Mouse (Mus musculus): ENCODE measurements around the gene Atp23. TPM values are rescaled to one million over a fixed set of nuclear protein-coding genes. Genes with fewer than 3 reads are reported as not detected.

The Atp23 gene
- total and polyA plus RNA-seq, 2 experiments from 2014 or later: 13.7 to 14.6 TPM

DNA sequence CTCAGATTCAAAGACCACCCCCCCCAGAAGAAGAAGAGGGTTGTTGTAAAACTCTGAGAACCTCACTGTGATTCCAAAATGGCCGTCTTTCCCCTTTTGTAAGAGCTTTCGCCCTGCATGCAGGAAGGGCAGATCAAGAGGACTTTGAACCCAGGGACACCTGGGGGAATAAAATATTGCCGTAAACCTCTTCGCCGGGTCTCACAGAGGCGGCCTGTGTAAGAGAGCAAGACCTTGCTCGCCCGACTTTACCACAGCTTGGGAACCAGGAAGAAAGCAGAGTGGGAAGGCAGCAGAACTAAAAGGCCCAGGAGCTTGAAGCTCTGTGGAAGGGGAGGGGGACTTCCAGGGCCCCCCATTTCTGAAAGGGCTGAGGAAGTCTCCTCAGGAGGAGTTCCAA lies 34.0 kb upstream of the Atp23 start:
- Histone ChIP-seq H3K36me3 (ENCODE audit: insufficient read depth) (no peaks in the 10 kb centered on the region), H3K4me1 (ENCODE audit: insufficient read depth) (peaks cover 11% of the 10 kb centered on the region), H3K9me3 (ENCODE audit: low read length) (no peaks in the 10 kb centered on the region), H3K4me2 (ENCODE audit: low read depth) (no peak overlapping the region), H3K27ac (ENCODE audit: low read depth, low read length) (peak overlapping the region; percentile 90), H3K9ac (peak overlapping the region; percentile 39), H3K27me3 (ENCODE audit: insufficient read depth, low read length) (no peaks in the 10 kb centered on the region), H3K4me3 (ENCODE audit: low read depth, low read length) (no peak overlapping the region)
- WGBS: 85% methylated on average over 8 of the region's 8 CpGs
- DNase-seq (no peak), ATAC-seq (no peak)
- TF ChIP-seq CTCF (IDR thresholded peaks at IDR 0.05; ENCODE audit: low read depth): no peak

DNA sequence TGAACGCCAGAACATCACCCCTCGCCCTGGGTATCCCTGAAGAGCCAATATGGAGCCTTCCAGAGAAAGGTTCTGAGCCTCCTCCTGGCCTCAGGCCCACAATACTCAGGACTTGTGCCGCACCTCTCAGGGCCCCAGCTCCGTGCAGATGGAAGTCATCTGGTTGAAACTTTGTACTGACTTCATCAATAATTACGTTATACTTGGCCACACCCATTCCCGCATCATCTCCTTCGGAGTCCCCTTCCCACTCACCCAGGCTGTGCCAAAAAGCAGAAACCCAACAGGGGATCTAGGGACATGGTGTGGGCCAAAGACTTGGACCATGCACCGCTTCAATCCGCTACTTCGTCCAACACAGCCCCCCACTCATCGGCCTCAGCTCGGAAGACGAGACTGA lies 33.4 kb upstream of the Atp23 start:
- H3K9me3 ChIP-seq (ENCODE audit: low read length): no peaks in the 10 kb centered on the region
- no peak overlapping the region for H3K4me2 ChIP-seq (ENCODE audit: low read depth)
- DNase-seq: no peak
- H3K27me3 ChIP-seq (ENCODE audit: insufficient read depth, low read length): no peaks in the 10 kb centered on the region
- H3K27ac ChIP-seq (ENCODE audit: low read depth, low read length): 0 out of 2 replicates have a peak overlapping the region, but pooled peaks have one; percentile 90
- H3K36me3 ChIP-seq (ENCODE audit: insufficient read depth): no peaks in the 10 kb centered on the region
- H3K9ac ChIP-seq: no peak overlapping the region
- no peak for TF ChIP-seq CTCF (IDR thresholded peaks at IDR 0.05; ENCODE audit: low read depth)
- 94% methylated on average over 13 of the region's 13 CpGs for WGBS
- H3K4me3 ChIP-seq (ENCODE audit: low read depth, low read length): no peak overlapping the region
- H3K4me1 ChIP-seq (ENCODE audit: insufficient read depth): peaks cover 15% of the 10 kb centered on the region
- ATAC-seq: no peak

DNA sequence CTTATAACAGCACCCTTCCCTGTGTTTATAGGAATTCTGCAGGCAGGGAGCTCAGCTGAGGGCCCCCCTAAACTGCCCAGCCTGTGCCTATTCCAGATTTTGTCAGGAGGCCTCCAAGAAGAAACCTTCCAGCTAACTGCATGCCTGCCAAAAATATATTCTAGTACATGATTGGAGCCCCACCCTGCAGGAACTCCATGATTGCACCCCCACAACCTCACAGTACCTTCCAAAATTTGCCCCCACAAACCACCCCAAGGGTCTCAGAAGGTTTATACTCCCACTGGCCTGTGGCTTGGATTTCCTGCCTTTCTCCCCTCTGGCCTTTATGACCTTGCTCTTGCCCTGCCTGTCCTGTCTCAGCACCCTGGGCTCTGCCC lies 30.6 kb upstream of the Atp23 start:
- H3K4me1 ChIP-seq (ENCODE audit: insufficient read depth): peaks cover 31% of the 10 kb centered on the region
- H3K9me3 ChIP-seq (ENCODE audit: low read length): no peaks in the 10 kb centered on the region
- no peak for DNase-seq
- H3K36me3 ChIP-seq (ENCODE audit: insufficient read depth): no peaks in the 10 kb centered on the region
- no peak for TF ChIP-seq CTCF (IDR thresholded peaks at IDR 0.05; ENCODE audit: low read depth)
- no peaks in the 10 kb centered on the region for H3K27me3 ChIP-seq (ENCODE audit: insufficient read depth, low read length)
- H3K27ac ChIP-seq (ENCODE audit: low read depth, low read length): peak overlapping the region; percentile 36
- no peak overlapping the region for H3K4me2 ChIP-seq (ENCODE audit: low read depth)
- H3K4me3 ChIP-seq (ENCODE audit: low read depth, low read length): no peak overlapping the region
- ATAC-seq: no peak
- H3K9ac ChIP-seq: no peak overlapping the region

DNA sequence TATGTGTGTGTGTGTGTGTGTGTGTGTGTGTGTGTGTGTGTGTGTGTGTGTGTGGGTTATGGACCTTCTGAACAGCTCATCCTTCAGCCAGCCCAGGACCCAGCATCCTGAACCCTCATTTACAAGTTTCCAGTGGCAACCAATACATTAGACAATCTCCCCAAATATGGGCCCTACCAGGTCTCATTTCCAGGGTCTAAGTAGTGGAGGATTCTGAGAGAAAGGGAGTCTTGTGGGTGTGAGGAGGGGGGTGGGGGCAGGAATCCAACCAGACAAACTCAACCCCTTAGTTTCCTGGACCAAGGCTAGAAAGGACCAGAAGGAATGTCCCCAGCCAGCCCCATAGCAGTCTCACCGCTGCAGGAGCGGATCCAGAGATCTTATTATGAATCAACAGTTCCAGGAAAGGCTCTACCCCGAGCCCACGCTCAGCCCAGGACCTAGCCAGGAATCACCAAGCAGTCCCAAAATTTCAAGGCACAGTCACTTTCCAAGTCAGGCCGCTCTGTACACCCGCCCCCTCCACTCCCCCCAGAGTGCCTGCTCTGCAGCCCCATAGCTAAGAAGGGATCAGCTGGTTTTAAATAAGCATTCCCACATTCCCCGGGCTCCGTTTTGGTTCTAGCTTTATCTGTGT lies 30.1 kb upstream of the Atp23 start:
- Histone ChIP-seq H3K9me3 (ENCODE audit: low read length) (no peaks in the 10 kb centered on the region), H3K4me3 (ENCODE audit: low read depth, low read length) (no peak overlapping the region), H3K27ac (ENCODE audit: low read depth, low read length) (peak overlapping the region; percentile 36), H3K27me3 (ENCODE audit: insufficient read depth, low read length) (no peaks in the 10 kb centered on the region), H3K9ac (no peak overlapping the region), H3K4me1 (ENCODE audit: insufficient read depth) (peaks cover 34% of the 10 kb centered on the region), H3K36me3 (ENCODE audit: insufficient read depth) (no peaks in the 10 kb centered on the region), H3K4me2 (ENCODE audit: low read depth) (no peak overlapping the region)
- DNase-seq (no peak), ATAC-seq (no peak)
- no peak for TF ChIP-seq CTCF (IDR thresholded peaks at IDR 0.05; ENCODE audit: low read depth)
- 39% methylated on average over 8 of the region's 8 CpGs for WGBS

DNA sequence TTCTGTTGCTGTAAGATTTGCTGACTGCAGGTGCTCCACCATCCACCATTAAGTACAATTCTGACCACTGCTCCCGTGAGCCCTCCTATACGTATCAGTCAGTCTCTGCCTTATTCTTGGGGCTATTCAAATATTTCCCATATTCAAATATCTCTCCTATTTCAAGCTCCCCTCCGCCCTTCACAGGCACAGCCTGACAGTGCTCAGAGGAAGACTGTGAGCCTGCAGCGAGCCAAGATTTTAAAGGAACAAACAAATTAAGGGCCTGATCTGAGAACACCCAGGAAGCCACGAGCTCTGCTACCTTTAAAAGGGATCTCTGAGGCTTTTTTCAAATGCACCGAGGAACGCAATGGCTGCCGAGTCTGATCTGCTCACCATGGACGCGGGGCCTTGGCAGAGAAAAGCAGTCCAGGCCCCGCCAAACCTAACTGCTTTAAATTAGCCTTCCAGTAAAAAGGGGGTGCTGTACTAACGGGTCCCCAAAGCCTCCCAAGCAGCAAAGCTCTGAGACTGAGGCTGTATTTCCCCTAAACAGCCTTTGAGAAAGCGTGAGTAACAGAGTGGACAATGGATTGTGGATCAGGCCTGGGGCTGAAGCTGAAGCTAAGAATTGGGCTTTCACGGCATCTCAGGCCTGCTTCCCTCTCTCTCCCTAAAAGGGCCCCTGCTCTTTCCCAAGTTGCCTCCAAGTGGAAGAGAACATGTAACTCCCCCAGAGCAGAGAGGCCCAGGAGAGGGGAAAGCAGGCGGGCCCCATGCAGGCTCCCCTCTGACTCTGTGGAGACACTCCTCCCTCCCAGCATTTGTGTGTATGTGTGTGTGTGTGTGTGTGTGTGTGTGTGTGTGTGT lies 29.3 kb upstream of the Atp23 start:
- peak; percentile 26; the same call in 1 of the 2 replicates for ATAC-seq
- H3K4me3 ChIP-seq (ENCODE audit: low read depth, low read length): no peak overlapping the region
- H3K4me2 ChIP-seq (ENCODE audit: low read depth): no peak overlapping the region
- peaks cover 34% of the 10 kb centered on the region for H3K4me1 ChIP-seq (ENCODE audit: insufficient read depth)
- H3K36me3 ChIP-seq (ENCODE audit: insufficient read depth): no peaks in the 10 kb centered on the region
- no peak for TF ChIP-seq CTCF (IDR thresholded peaks at IDR 0.05; ENCODE audit: low read depth)
- DNase-seq: peak; percentile 52
- no peaks in the 10 kb centered on the region for H3K9me3 ChIP-seq (ENCODE audit: low read length)
- H3K27me3 ChIP-seq (ENCODE audit: insufficient read depth, low read length): no peaks in the 10 kb centered on the region
- peak overlapping the region; percentile 40 for H3K9ac ChIP-seq
- WGBS: 15% methylated on average over 15 of the region's 15 CpGs
- peak overlapping the region; percentile 79 for H3K27ac ChIP-seq (ENCODE audit: low read depth, low read length)

DNA sequence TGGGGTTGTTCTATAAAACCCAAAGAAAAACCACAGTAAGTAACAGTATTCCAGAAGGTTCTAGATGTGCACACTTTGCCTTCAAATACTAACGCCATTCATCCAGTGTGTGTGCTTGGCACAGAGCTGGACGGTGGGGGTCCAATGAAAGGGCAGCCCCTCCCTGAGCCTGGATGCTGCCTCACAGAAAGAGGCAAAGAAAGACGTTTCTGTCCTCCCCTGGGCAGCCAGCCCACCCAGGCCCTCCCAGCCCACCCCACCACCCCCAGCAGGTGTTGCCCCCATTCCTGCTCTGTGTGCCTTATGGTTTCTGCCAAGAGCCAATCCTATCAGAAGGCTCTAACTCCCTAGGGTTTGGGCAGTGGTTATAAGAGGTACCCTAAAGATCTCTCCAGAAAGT lies 28.4 kb upstream of the Atp23 start:
- Histone ChIP-seq H3K4me1 (ENCODE audit: insufficient read depth) (peaks cover 30% of the 10 kb centered on the region), H3K4me3 (ENCODE audit: low read depth, low read length) (no peak overlapping the region), H3K36me3 (ENCODE audit: insufficient read depth) (no peaks in the 10 kb centered on the region), H3K4me2 (ENCODE audit: low read depth) (no peak overlapping the region), H3K27ac (ENCODE audit: low read depth, low read length) (peak overlapping the region; percentile 82; the same call in 1 of the 2 replicates), H3K9ac (0 out of 2 replicates have a peak overlapping the region, but pooled peaks have one; percentile 78), H3K27me3 (ENCODE audit: insufficient read depth, low read length) (no peaks in the 10 kb centered on the region), H3K9me3 (ENCODE audit: low read length) (no peaks in the 10 kb centered on the region)
- WGBS: 14% methylated on average over 3 of the region's 3 CpGs
- DNase-seq (peak; percentile 40), ATAC-seq (peak; percentile 25)
- no peak for TF ChIP-seq CTCF (IDR thresholded peaks at IDR 0.05; ENCODE audit: low read depth)

DNA sequence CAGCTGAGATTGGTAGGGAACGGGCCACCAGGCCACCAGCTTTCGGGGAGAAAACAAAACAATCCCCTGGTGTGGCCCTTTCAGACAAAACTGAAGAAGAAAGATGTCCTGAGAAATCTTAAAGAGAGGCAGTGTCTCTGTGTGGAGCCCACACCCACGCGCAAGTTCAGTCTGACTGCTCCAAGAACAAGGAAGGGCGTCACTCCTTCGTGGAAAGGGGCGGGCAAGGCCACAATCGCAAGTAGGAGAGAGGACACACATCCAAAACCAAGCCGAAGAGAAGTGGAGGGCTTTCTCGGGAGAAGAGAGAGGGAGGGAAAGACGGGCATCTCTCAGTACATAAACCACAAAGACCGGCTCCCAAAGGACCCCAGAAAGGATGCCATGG lies 27.7 kb upstream of the Atp23 start:
- DNase-seq (no peak), ATAC-seq (no peak)
- peak overlapping the region; percentile 52 for H3K4me3 ChIP-seq (ENCODE audit: low read depth, low read length)
- peaks cover 30% of the 10 kb centered on the region for H3K4me1 ChIP-seq (ENCODE audit: insufficient read depth)
- peak overlapping the region; percentile 82 for H3K27ac ChIP-seq (ENCODE audit: low read depth, low read length)
- 17% methylated on average over 12 of the region's 12 CpGs for WGBS
- H3K36me3 ChIP-seq (ENCODE audit: insufficient read depth): no peaks in the 10 kb centered on the region
- H3K9ac ChIP-seq: peak overlapping the region; percentile 78
- H3K27me3 ChIP-seq (ENCODE audit: insufficient read depth, low read length): no peaks in the 10 kb centered on the region
- no peak for TF ChIP-seq CTCF (IDR thresholded peaks at IDR 0.05; ENCODE audit: low read depth)
- H3K4me2 ChIP-seq (ENCODE audit: low read depth): peak overlapping the region; percentile 93
- H3K9me3 ChIP-seq (ENCODE audit: low read length): no peaks in the 10 kb centered on the region
